Mouse (Mus musculus): ENCODE measurements around the gene Capza1. TPM values are rescaled to one million over a fixed set of nuclear protein-coding genes. Genes with fewer than 3 reads are reported as not detected.
"Not testable (repeated sequence)": the region's sequence is repeated elsewhere in the genome, so short reads cannot be mapped to it uniquely, and the experiment has no call there.

Gene Capza1
- total and polyA plus RNA-seq, 3 experiments = 60.2 to 141 (median 135) TPM

DNA sequence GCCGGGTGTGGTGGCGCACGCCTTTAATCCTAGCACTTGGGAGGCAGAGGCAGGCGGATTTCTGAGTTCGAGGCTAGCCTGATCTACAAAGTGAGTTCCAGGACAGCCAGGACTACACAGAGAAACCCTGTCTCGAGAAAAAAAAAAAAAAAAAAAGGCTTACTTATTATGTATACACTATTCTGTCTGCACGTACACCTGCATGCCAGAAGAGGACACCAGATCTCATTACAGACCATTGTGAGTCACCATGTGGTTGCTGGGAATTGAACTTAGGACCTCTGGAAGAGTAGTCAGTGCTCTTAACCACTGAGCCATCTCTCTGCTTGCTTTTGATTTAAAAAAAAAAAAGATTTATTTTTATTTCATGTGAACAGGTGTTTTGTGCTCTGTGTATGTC lies 51.1 kb downstream of the Capza1 start:
- not testable (repeated sequence) for H3K9me3 ChIP-seq (replicated peaks; ENCODE audit: insufficient read depth, low read length); H3K4me1 ChIP-seq (ENCODE audit: control insufficient read depth in 1 of 2, insufficient read depth in 2 of 2, low read length in 2 of 2); H3K36me3 ChIP-seq (ENCODE audit: control insufficient read depth in 1 of 2, insufficient read depth in 2 of 2, low read length in 2 of 2); H3K9ac ChIP-seq (ENCODE audit: control insufficient read depth, low read depth, low read length, poor library complexity, severe bottlenecking); DNase-seq (ENCODE audit: low read depth, low spot score); H3K79me2 ChIP-seq (ENCODE audit: control insufficient read depth, insufficient read depth, low read length, poor library complexity); H3K4me3 ChIP-seq (ENCODE audit: control insufficient read depth in 1 of 2, insufficient read depth in 1 of 2, low read depth in 2 of 2, low read length in 2 of 2); H3K27me3 ChIP-seq (ENCODE audit: control insufficient read depth in 1 of 2, insufficient read depth in 2 of 2, low read length in 2 of 2); H3K27ac ChIP-seq (ENCODE audit: control insufficient read depth, low read depth, low read length)

DNA sequence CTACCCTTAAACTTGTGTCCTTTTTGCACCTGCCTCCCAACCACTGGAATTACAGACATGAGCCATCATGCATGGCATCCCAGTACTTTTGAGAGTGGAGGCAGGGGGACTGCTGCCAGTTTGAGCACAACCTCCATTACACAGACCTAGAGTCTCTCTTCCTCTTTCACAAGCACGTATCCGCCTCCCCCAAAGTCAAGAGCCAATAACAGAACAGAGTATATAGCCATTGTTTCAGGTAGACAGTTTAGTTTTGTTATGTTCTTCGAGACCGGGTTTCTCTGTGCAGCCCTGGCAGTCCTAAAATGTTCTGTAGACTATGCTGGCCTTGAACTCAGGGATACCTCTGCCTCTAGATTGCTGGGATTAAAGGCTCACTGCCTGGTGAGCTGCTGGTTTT lies 52.1 kb downstream of the Capza1 start:
- TF ChIP-seq USF2 (IDR thresholded peaks at IDR 0.05; ENCODE audit: borderline replicate concordance in 1 of 2, insufficient read depth in 1 of 2, low read depth in 1 of 2, low read length in 2 of 2) (no peak), RAD21 (IDR thresholded peaks at IDR 0.05; ENCODE audit: low read depth, low read length) (no peak), NELFE (IDR thresholded peaks at IDR 0.05; ENCODE audit: low read depth, low read length) (no peak), NRF1 (IDR thresholded peaks at IDR 0.05; ENCODE audit: insufficient read depth, low read depth, low read length, poor library complexity, severe bottlenecking) (no peak), ZKSCAN1 (IDR thresholded peaks at IDR 0.05; ENCODE audit: low read depth, low read length) (no peak), POLR2AphosphoS5 (IDR thresholded peaks at IDR 0.05; ENCODE audit: borderline replicate concordance, low read depth, low read length) (no peak), ETS1 (IDR thresholded peaks at IDR 0.05; ENCODE audit: low read depth, low read length) (no peak), EP300 (IDR thresholded peaks at IDR 0.05; ENCODE audit: low read depth in 1 of 2, low read length in 2 of 2) (no peak), TBP (IDR thresholded peaks at IDR 0.05; ENCODE audit: low read depth, low read length) (no peak), SIN3A (IDR thresholded peaks at IDR 0.05; ENCODE audit: low read length) (no peak), GABPA (IDR thresholded peaks at IDR 0.05; ENCODE audit: low read depth, low read length) (no peak)
- Histone ChIP-seq H3K27ac (ENCODE audit: control insufficient read depth, low read depth, low read length) (no peak overlapping the region), H3K4me1 (ENCODE audit: control insufficient read depth in 1 of 2, insufficient read depth in 2 of 2, low read length in 2 of 2) (peaks cover 0 to 8% of the 10 kb centered on the region in 2 experiments; a peak in 2 of 4 replicates), H3K4me3 (ENCODE audit: control insufficient read depth in 1 of 2, insufficient read depth in 1 of 2, low read depth in 2 of 2, low read length in 2 of 2) (no peak overlapping the region), H3K79me2 (ENCODE audit: control insufficient read depth, insufficient read depth, low read length, poor library complexity) (no peaks in the 10 kb centered on the region), H3K9me3 (replicated peaks; ENCODE audit: insufficient read depth, low read length) (no peaks in the 10 kb centered on the region), H3K36me3 (ENCODE audit: control insufficient read depth in 1 of 2, insufficient read depth in 2 of 2, low read length in 2 of 2) (peaks cover 0 to 4% of the 10 kb centered on the region in 2 experiments; a peak in 1 of 4 replicates), H3K27me3 (ENCODE audit: control insufficient read depth in 1 of 2, insufficient read depth in 2 of 2, low read length in 2 of 2) (no peaks in the 10 kb centered on the region), H3K9ac (ENCODE audit: control insufficient read depth, low read depth, low read length, poor library complexity, severe bottlenecking) (no peak overlapping the region)
- DNase-seq (ENCODE audit: low read depth, low spot score) = no peak

DNA sequence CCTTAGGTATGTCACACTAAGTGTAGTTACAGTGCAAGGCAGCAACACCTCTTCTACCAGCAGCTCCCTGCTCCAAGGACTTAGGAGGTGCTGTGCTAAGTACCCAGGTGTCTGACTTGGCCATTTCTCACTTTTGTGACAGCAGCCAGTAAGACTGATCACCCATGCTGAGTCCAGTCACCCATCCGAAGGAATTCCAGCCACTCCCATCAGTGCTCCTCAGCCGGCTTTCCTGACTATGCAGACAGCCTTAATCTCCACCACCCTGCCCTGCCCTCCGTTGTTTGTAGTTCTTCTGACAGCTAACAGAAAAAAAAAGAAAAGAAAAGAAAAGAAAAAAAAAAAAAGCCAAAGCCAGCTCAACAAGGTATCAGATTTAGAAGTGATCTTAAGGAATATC lies 52.6 kb downstream of the Capza1 start:
- Histone ChIP-seq H3K4me3 (ENCODE audit: control insufficient read depth in 1 of 2, insufficient read depth in 1 of 2, low read depth in 2 of 2, low read length in 2 of 2) (no peak overlapping the region), H3K27ac (ENCODE audit: control insufficient read depth, low read depth, low read length) (no peak overlapping the region), H3K27me3 (ENCODE audit: control insufficient read depth in 1 of 2, insufficient read depth in 2 of 2, low read length in 2 of 2) (no peaks in the 10 kb centered on the region), H3K9ac (ENCODE audit: control insufficient read depth, low read depth, low read length, poor library complexity, severe bottlenecking) (no peak overlapping the region), H3K9me3 (replicated peaks; ENCODE audit: insufficient read depth, low read length) (no peaks in the 10 kb centered on the region), H3K4me1 (ENCODE audit: control insufficient read depth in 1 of 2, insufficient read depth in 2 of 2, low read length in 2 of 2) (0 out of 4 replicates have a peak, but pooled peaks cover 0 to 5% of the 10 kb centered on the region in 2 experiments), H3K79me2 (ENCODE audit: control insufficient read depth, insufficient read depth, low read length, poor library complexity) (no peaks in the 10 kb centered on the region), H3K36me3 (ENCODE audit: control insufficient read depth in 1 of 2, insufficient read depth in 2 of 2, low read length in 2 of 2) (no peaks in the 10 kb centered on the region)
- DNase-seq (ENCODE audit: low read depth, low spot score) = no peak
- TF ChIP-seq CHD2 (IDR thresholded peaks at IDR 0.05; ENCODE audit: low read length) = no peak

Measured in MEL (cell line).